Mouse (Mus musculus): ENCODE measurements around the gene Csn1s2b. TPM values are rescaled to one million over a fixed set of nuclear protein-coding genes. Genes with fewer than 3 reads are reported as not detected.

Csn1s2b gene
- polyA plus RNA-seq, 1 experiment from 2014 or later, result not detected

Other genes starting within 250 kb of the Csn1s2b start
- 0.24 TPM in 1 of 2 replicates, not detected in the other for gene Sult1d1, start 239.1 kb upstream of the Csn1s2b start, polyA plus RNA-seq (2016; fragmentation: Nextera tagmentation; extraction: Ambion mirVana)
- 3.5 and 4.3 TPM in 2 replicates for gene Sult1e1, start 216.5 kb upstream of the Csn1s2b start, polyA plus RNA-seq (2016; fragmentation: Nextera tagmentation; extraction: Ambion mirVana)
- gene Csn1s1, start 141.9 kb upstream of the Csn1s2b start, polyA plus RNA-seq (2016; fragmentation: Nextera tagmentation; extraction: Ambion mirVana), result not detected in 2 replicates
- not detected in 2 replicates for gene Csn2, start 108.5 kb upstream of the Csn1s2b start, polyA plus RNA-seq (2016; fragmentation: Nextera tagmentation; extraction: Ambion mirVana)
- not detected in 2 replicates for gene Csn1s2a, start 33.5 kb upstream of the Csn1s2b start, polyA plus RNA-seq (2016; fragmentation: Nextera tagmentation; extraction: Ambion mirVana)
- gene Prr27, start 17.6 kb downstream of the Csn1s2b start, polyA plus RNA-seq (2016; fragmentation: Nextera tagmentation; extraction: Ambion mirVana), result not detected in 2 replicates
- gene Odam, start 76.9 kb downstream of the Csn1s2b start, polyA plus RNA-seq (2016; fragmentation: Nextera tagmentation; extraction: Ambion mirVana), result not detected in 2 replicates
- gene Csn3, start 117.5 kb downstream of the Csn1s2b start, polyA plus RNA-seq (2016; fragmentation: Nextera tagmentation; extraction: Ambion mirVana), result not detected in 2 replicates
- not detected in 2 replicates for gene 2310003L06Rik, start 161.4 kb downstream of the Csn1s2b start, polyA plus RNA-seq (2016; fragmentation: Nextera tagmentation; extraction: Ambion mirVana)
- not detected in 2 replicates for gene Gm28434, start 161.4 kb downstream of the Csn1s2b start, polyA plus RNA-seq (2016; fragmentation: Nextera tagmentation; extraction: Ambion mirVana)
- not detected in 2 replicates for gene Cabs1, start 171.4 kb downstream of the Csn1s2b start, polyA plus RNA-seq (2016; fragmentation: Nextera tagmentation; extraction: Ambion mirVana)
- gene Smr3a, start 194.5 kb downstream of the Csn1s2b start, polyA plus RNA-seq (2016; fragmentation: Nextera tagmentation; extraction: Ambion mirVana), result not detected in 2 replicates

Measured in embryonic facial prominence, embryonic 12.5 days (tissue).